Mouse (Mus musculus): ENCODE measurements around the gene Gzmf.
"Not testable (repeated sequence)": the region's sequence is repeated elsewhere in the genome, so short reads cannot be mapped to it uniquely, and the experiment has no call there.

Gzmf gene

GRCm38 (mm10) chr14:56211317-56211716 lies at the start of gene Gzmf:
TSS of gene Gzmf (minus strand) at chr14:56211417.
- DNase-seq (ENCODE audit: low read depth, low spot score), result no peak

DNA sequence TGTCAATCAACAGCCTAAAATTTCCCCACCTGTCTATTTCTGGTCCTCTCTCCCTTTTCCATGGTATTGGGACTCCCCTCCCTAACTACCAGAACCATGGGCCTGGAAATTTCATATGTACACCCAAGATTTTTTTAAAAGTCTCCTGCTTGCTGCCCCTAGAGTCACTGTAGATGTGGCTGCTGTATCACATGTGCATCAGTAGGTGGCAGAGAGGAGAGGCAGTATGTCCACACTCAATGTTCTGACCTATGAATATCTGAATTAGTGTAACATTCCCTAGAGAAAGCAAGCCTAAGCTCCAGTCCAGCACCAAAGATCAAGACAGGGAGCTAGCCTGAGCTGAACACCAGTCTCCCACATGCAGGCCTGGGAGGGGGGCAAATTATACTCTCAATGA lies 29.2 kb upstream of the Gzmf start:
- DNase-seq (ENCODE audit: low read depth, low spot score), result no peak

GRCm38 (mm10) chr14:56234556-56234955 lies 23.3 kb upstream of the Gzmf start, which contains the start of gene Gzmc:
TSS of gene Gzmc (minus strand) at chr14:56234656.
- no peak for DNase-seq (ENCODE audit: low read depth, low spot score)

- no peak for DNase-seq (ENCODE audit: low read depth, low spot score)
Observed at GRCm38 (mm10) chr14:56205613-56206012, 5.6 kb downstream of the Gzmf start.

GRCm38 (mm10) chr14:56205021-56205420 lies 6.2 kb downstream of the Gzmf start:
- peak; percentile 67 for DNase-seq (ENCODE audit: low read depth, low spot score)

DNA sequence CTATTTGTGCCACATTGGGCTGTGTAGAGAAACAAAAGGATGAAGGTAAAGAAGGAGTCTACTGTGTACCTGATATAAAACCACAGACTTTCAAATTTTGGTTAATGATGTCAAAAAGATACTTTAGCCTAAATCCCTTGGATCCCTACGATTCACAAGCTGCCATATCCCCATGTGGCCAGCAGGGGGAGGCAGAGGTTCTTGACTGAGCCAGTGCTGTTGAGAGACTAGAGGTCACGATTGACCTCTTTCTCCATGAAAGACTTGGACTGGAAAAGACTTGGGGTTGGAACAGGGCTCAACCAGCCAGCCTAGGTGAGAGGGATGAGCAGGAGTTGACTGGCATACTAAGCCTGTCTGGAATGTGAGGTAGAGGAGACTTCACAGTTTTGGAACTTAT lies 7.2 kb downstream of the Gzmf start:
- DNase-seq (ENCODE audit: low read depth, low spot score), result peak; percentile 65

GRCm38 (mm10) chr14:56186946-56187345 lies 24.3 kb downstream of the Gzmf start:
- no peak for DNase-seq (ENCODE audit: low read depth, low spot score)

DNA sequence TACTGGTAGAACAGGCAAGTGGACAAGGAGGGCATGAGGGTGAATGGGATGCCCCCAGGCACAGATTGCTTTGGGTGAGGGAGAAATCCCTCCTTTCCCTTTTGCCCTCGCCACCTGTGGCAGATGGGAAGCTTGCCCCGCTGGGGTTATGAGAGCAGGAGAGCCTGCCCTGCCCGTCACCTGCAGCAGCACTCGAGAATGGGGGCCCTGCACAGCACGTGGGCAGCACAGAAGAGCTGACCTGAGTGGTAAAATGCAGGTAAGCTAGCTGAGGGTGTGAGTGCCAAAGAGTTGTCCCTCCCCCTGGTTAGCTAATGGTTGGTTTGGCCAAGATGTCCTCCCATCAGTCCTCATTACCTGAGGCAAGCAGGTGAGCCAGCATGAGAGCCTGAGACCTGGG lies 24.7 kb downstream of the Gzmf start:
- DNase-seq (ENCODE audit: low read depth, low spot score), result no peak

DNA sequence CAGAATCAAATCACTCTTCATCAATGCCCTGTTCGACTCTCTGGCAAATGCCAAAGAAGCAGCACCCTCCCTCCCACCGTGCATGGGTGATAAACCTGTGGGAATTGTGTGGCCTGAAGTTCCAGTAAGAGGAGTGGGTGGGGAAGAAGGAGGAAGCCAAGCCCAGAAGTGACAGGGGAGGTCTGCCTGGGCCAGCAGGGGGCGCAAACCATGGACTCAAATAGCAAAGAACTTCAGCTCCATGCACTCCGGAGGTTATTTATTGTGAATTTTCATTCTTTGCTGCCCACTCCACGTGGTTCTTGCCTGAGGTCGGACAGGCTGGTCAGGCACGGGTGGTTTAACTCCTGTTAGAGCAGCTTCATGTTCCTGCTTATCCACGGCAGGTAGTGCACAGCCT lies 33.6 kb downstream of the Gzmf start:
- peak; percentile 64 for DNase-seq (ENCODE audit: low read depth, low spot score)

- DNase-seq (ENCODE audit: low read depth, low spot score), result no peak
Observed at GRCm38 (mm10) chr14:56174499-56174898, 36.7 kb downstream of the Gzmf start, which contains the start of gene Gzmn. TSS of gene Gzmn (minus strand) at chr14:56174599.

- no peak for DNase-seq (ENCODE audit: low read depth, low spot score)
Observed at GRCm38 (mm10) chr14:56173396-56173795, 37.8 kb downstream of the Gzmf start.

- no peak for DNase-seq (ENCODE audit: low read depth, low spot score)
Observed at GRCm38 (mm10) chr14:56172744-56173143, 38.5 kb downstream of the Gzmf start.

DNA sequence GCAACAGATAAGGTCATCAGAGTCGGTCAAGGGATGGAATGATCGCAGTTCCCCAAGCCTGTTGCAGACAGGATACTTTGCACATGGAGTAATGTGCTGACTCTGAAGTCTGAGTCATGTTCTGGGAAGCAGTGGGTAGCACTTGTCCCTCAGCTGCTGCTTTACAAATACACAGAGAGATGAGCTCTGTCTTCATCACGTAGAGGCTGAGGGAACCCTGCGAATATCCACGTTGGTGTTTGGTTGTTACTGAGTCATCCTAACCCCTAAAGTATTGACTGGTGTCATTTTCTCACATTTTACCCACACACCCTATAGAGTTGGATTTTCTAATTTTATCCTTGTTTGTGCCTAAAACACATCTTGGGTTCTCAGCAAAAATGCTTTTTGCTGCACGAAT lies 43.2 kb downstream of the Gzmf start:
- DNase-seq (ENCODE audit: low read depth, low spot score), result no peak

GRCm38 (mm10) chr14:56162109-56162508 lies 49.1 kb downstream of the Gzmf start:
- DNase-seq (ENCODE audit: low read depth, low spot score), result no peak

DNA sequence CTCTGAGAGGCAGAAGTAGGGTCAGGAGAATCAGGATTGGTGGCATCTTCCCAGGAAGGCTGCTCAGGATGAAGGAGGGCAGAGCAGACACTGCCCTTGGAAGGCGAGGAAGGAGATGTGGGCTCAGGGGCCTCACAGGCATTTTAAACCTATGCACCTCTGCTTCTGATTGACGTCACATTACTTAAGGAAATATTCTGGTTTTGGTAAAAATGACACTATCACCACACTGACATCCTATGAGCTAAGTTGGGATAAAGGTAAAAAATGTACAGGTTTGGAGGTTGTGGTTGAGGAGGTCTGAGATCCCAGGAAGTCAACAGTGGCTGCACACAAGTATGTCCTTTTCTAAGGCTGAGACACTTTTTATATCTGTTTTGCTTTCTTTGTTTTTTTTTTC lies 51.7 kb downstream of the Gzmf start, which contains the start of gene Gzmg:
Gene Gzmg (minus strand): TSS at position 101 of the 400 bp plus-strand sequence.
- DNase-seq (ENCODE audit: low read depth, low spot score), result not testable (repeated sequence)

- peak; percentile 14 for DNase-seq (ENCODE audit: low read depth, low spot score)
Observed at GRCm38 (mm10) chr14:56155340-56155739, 55.9 kb downstream of the Gzmf start.
